Comparison of ENCODE assay signal across 7 mouse cellular contexts in the genomic region with DNA sequence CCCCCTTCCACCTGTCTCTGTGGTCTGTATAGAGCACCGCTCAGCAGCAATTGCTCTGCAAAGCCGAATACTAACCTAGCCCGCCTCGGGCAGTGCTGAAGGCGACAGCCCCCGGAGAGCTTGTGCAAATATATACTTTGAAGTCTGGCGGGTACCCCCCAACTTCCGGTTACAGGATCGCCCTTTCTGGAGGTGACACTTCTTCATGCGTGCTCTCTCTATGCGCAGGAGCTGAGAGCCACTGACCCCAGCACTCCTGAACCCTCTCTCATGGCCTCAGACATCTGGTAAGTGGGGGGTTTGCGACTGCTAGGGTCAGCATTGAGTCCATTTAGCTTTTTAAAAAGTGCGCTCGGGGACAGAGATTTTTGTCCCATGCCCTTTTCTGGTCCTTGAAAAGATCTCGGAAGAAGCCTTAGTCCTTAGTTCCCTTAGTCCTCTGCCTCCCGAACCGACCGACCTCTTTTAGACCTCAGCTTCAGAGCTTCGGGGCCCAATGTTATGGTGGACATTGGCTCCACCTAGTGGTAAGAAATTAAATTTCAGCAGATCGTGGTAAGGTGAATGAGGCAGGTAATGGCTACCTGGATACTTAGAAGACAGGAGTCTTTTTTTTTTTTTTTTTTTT. TPM values are rescaled to one million over a fixed set of nuclear protein-coding genes. Genes with fewer than 3 reads are reported as not detected.
DNase-seq lines count a peak whose midpoint lies in the region; ATAC-seq and TF ChIP-seq lines count a peak whose summit lies in the region.

No protein-coding gene starts in this region.

- peak; percentile 79 for ATAC-seq in cerebellum, adult (ENCODE audit: insufficient number of reproducible peaks, low FRiP score, low TSS enrichment)
- ATAC-seq in forebrain, embryonic 14.5 days: peak; percentile 83
- peak; percentile 77 for ATAC-seq in hindbrain, embryonic 16.5 days
- peak; percentile 91 for ATAC-seq in megakaryocyte, adult 5-6 weeks (ENCODE audit: poor library complexity, severe bottlenecking)

- H3K27ac ChIP-seq in forebrain, embryonic 14.5 days (ENCODE audit: low read depth, low read length): no peak overlapping the region
- H3K27ac ChIP-seq in hindbrain, embryonic 16.5 days (ENCODE audit: low read depth, low read length): 0 out of 2 replicates have a peak overlapping the region, but pooled peaks have one; percentile 44
- H3K27ac ChIP-seq in left cerebral cortex, adult 2 months: peak overlapping the region; percentile 69

- peak; percentile 74 for DNase-seq in MN1 (ENCODE audit: low spot score)
- peak; percentile 85 for DNase-seq in forebrain, embryonic 14.5 days (ENCODE audit: low spot score)
- peak; percentile 53 to 54 for DNase-seq in left cerebral cortex, adult 2 months (ENCODE audit: extremely low spot score in 1 of 2, low spot score in 2 of 2)
- peak; percentile 57 to 64 for DNase-seq in right cerebral cortex, postnatal 10 days (ENCODE audit: low spot score in 2 of 2)

- peak overlapping the region; percentile 41 for H3K9ac ChIP-seq in forebrain, embryonic 14.5 days (ENCODE audit: low read length)
- peak overlapping the region; percentile 58 for H3K9ac ChIP-seq in hindbrain, embryonic 16.5 days (ENCODE audit: low read depth, low read length)

- peak; percentile 75 for TF ChIP-seq CTCF in left cerebral cortex, adult 2 months (IDR thresholded peaks at IDR 0.05)

- peaks cover 3% of the 10 kb centered on the region for H3K4me1 ChIP-seq in forebrain, embryonic 14.5 days (ENCODE audit: control insufficient read depth, insufficient read depth, low read length)
- H3K4me1 ChIP-seq in hindbrain, embryonic 16.5 days (ENCODE audit: control insufficient read depth, insufficient read depth, low read depth, low read length): peaks cover 8% of the 10 kb centered on the region

- peaks cover 3% of the 10 kb centered on the region; the same call in 1 of the 2 replicates for H3K27me3 ChIP-seq in forebrain, embryonic 14.5 days (replicated peaks; ENCODE audit: control insufficient read depth, insufficient read depth, low read length)
- peaks cover 10% of the 10 kb centered on the region; the same call in 1 of the 2 replicates for H3K27me3 ChIP-seq in hindbrain, embryonic 16.5 days (replicated peaks; ENCODE audit: control insufficient read depth, insufficient read depth, low read length)

- intact Hi-C loops in left cerebral cortex, adult 2 months (cut with DNase I): loop anchor here (1.0 to 5.0 kb wide), 5 partner anchors 59 to 341 kb away; no protein-coding TSS in a partner anchor

- H3K9me3 ChIP-seq in forebrain, embryonic 14.5 days (replicated peaks; ENCODE audit: control insufficient read depth, low read length): no peaks in the 10 kb centered on the region
- H3K9me3 ChIP-seq in hindbrain, embryonic 16.5 days (ENCODE audit: control insufficient read depth, low read length): no peaks in the 10 kb centered on the region

- no peaks in the 10 kb centered on the region for H3K36me3 ChIP-seq in forebrain, embryonic 14.5 days (ENCODE audit: control insufficient read depth, insufficient read depth, low read length)
- no peaks in the 10 kb centered on the region for H3K36me3 ChIP-seq in hindbrain, embryonic 16.5 days (ENCODE audit: control insufficient read depth, insufficient read depth, low read length)

- WGBS in forebrain, embryonic 14.5 days: under 1% methylated on average over 20 of the region's 20 CpGs
- WGBS in hindbrain, embryonic 16.5 days: 2% methylated on average over 20 of the region's 20 CpGs

- peak overlapping the region; percentile 60 for H3K4me2 ChIP-seq in forebrain, embryonic 14.5 days (ENCODE audit: low read length)
- H3K4me2 ChIP-seq in hindbrain, embryonic 16.5 days (ENCODE audit: low read length): peak overlapping the region; percentile 83

- H3K4me3 ChIP-seq in forebrain, embryonic 14.5 days (ENCODE audit: low read depth, low read length): peak overlapping the region; percentile 23
- H3K4me3 ChIP-seq in hindbrain, embryonic 16.5 days (ENCODE audit: low read length): peak overlapping the region; percentile 43
- peak overlapping the region; percentile 50 for H3K4me3 ChIP-seq in left cerebral cortex, adult 2 months

RNA-seq across cellular contexts. Expression of a gene that starts 8.1 kb away (rescaled TPM):
- polyA plus RNA-seq in forebrain, embryonic 14.5 days (2014; fragmentation: Nextera tagmentation; extraction: Ambion mirVana): 0.15 and 0.54 TPM in 2 replicates
- 1.7 and 2.4 TPM in 2 replicates for polyA plus RNA-seq in hindbrain, embryonic 16.5 days (2015; fragmentation: Nextera tagmentation; extraction: Ambion mirVana)
- 1 to 10 TPM; 3.8 to 4.7 TPM for total RNA-seq in left cerebral cortex, adult 2 months (2021)
- 9.2 and 10.5 TPM in 2 replicates for total RNA-seq in megakaryocyte, adult 5-6 weeks (2015)
- 8.3 and 9.7 TPM in 2 replicates for total RNA-seq in megakaryocyte, adult 5-6 weeks (2017)

RNA-seq across cellular contexts. Expression of a gene that starts 58.2 kb away (rescaled TPM):
- 3.6 and 6.2 TPM in 2 replicates for polyA plus RNA-seq in forebrain, embryonic 14.5 days (2014; fragmentation: Nextera tagmentation; extraction: Ambion mirVana)
- polyA plus RNA-seq in hindbrain, embryonic 16.5 days (2015; fragmentation: Nextera tagmentation; extraction: Ambion mirVana): 2.1 and 2.9 TPM in 2 replicates
- total RNA-seq in left cerebral cortex, adult 2 months (2021): 100 to 1,000 TPM; 151 to 160 TPM
- 1.1 and 1.4 TPM in 2 replicates for total RNA-seq in megakaryocyte, adult 5-6 weeks (2015)
- 3.9 and 5.0 TPM in 2 replicates for total RNA-seq in megakaryocyte, adult 5-6 weeks (2017)

Comparison
In these comparisons a context has a peak if more than half of its experiments do, and no peak if none do; other contexts are left out.
1. RNA of a gene that starts 58.2 kb away (total RNA-seq): 151 to 160 TPM in left cerebral cortex, adult 2 months; 1.1 to 5.0 TPM in megakaryocyte, adult 5-6 weeks; every median in the first group is over 10 times any median in the second.
2. Peak in every context shown above with its lines, with median percentiles within 50 percentile points of each other: DNase-seq, ATAC-seq and H3K4me3 ChIP-seq.